Comparison of ENCODE assay signal across 13 mouse cellular contexts in genomic region chr13:35030979-35031683, GRCm38 (mm10). TPM values are rescaled to one million over a fixed set of nuclear protein-coding genes. Genes with fewer than 3 reads are reported as not detected.
DNase-seq lines count a peak whose midpoint lies in the region; ATAC-seq and TF ChIP-seq lines count a peak whose summit lies in the region.
"Had no signal": no experiment of that assay in that cellular context is flagged by ENCODE, and none has a peak within 500 bp of the region (broad histone marks: within the 10 kb centered on the region; RNA-seq: fewer than 3 reads in every experiment).

No protein-coding gene starts in this region.

- no peaks in the 10 kb centered on the region for H3K27me3 ChIP-seq in forebrain, postnatal 0 days (ENCODE audit: insufficient read depth, low read length)
- no peaks in the 10 kb centered on the region for H3K27me3 ChIP-seq in forebrain, embryonic 12.5 days
- H3K27me3 ChIP-seq in kidney, postnatal 0 days (ENCODE audit: insufficient read depth, low read length), result no peaks in the 10 kb centered on the region
- no peaks in the 10 kb centered on the region for H3K27me3 ChIP-seq in kidney, embryonic 15.5 days
- H3K27me3 ChIP-seq: embryonic facial prominence, embryonic 13.5 days; heart, embryonic 13.5 days; limb, embryonic 12.5 days; stomach, embryonic 15.5 days had no signal

- ATAC-seq in forebrain, postnatal 0 days, result peak; percentile 32; the same call in 1 of the 2 replicates
- ATAC-seq in forebrain, embryonic 12.5 days (ENCODE audit: low FRiP score), result no peak
- no peak for ATAC-seq in kidney, postnatal 0 days (replicated peaks; ENCODE audit: low FRiP score, low read depth)
- ATAC-seq in kidney, embryonic 15.5 days (replicated peaks; ENCODE audit: low FRiP score), result no peak

- peak; percentile 55 for TF ChIP-seq CTCF in forebrain, postnatal 0 days (IDR thresholded peaks at IDR 0.05; ENCODE audit: low read depth)
- peak; percentile 55 for TF ChIP-seq CTCF in kidney, postnatal 0 days (IDR thresholded peaks at IDR 0.05; ENCODE audit: low read depth)

- H3K27ac ChIP-seq in forebrain, postnatal 0 days (ENCODE audit: low read depth, low read length), result no peak overlapping the region
- no peak overlapping the region for H3K27ac ChIP-seq in forebrain, embryonic 12.5 days
- no peak overlapping the region for H3K27ac ChIP-seq in kidney, postnatal 0 days
- no peak overlapping the region for H3K27ac ChIP-seq in kidney, embryonic 15.5 days
- H3K27ac ChIP-seq: embryonic facial prominence, embryonic 13.5 days; heart, embryonic 13.5 days; limb, embryonic 12.5 days; macrophage; stomach, embryonic 15.5 days had no signal

- 88% methylated on average over 7 of the region's 7 CpGs for WGBS in forebrain, postnatal 0 days
- 87% methylated on average over 7 of the region's 7 CpGs for WGBS in forebrain, embryonic 12.5 days
- 85% methylated on average over 7 of the region's 7 CpGs for WGBS in kidney, postnatal 0 days
- WGBS in kidney, embryonic 15.5 days, result 88% methylated on average over 7 of the region's 7 CpGs

- no peaks in the 10 kb centered on the region for H3K36me3 ChIP-seq in forebrain, postnatal 0 days (ENCODE audit: insufficient read depth)
- H3K36me3 ChIP-seq in forebrain, embryonic 12.5 days (replicated peaks), result no peaks in the 10 kb centered on the region
- no peaks in the 10 kb centered on the region for H3K36me3 ChIP-seq in kidney, postnatal 0 days (ENCODE audit: insufficient read depth, low read length)
- no peaks in the 10 kb centered on the region for H3K36me3 ChIP-seq in kidney, embryonic 15.5 days
- H3K36me3 ChIP-seq: embryonic facial prominence, embryonic 13.5 days; heart, embryonic 13.5 days; limb, embryonic 12.5 days; stomach, embryonic 15.5 days had no signal

- H3K4me3 ChIP-seq in forebrain, postnatal 0 days (ENCODE audit: low read depth, low read length), result no peak overlapping the region
- H3K4me3 ChIP-seq in forebrain, embryonic 12.5 days (replicated peaks), result no peak overlapping the region
- H3K4me3 ChIP-seq in kidney, postnatal 0 days (replicated peaks; ENCODE audit: low read depth, low read length), result no peak overlapping the region
- H3K4me3 ChIP-seq in kidney, embryonic 15.5 days (replicated peaks), result no peak overlapping the region
- H3K4me3 ChIP-seq: embryonic facial prominence, embryonic 13.5 days; heart, embryonic 13.5 days; limb, embryonic 12.5 days; stomach, embryonic 15.5 days had no signal

- H3K9ac ChIP-seq in forebrain, postnatal 0 days, result no peak overlapping the region
- H3K9ac ChIP-seq in forebrain, embryonic 12.5 days, result no peak overlapping the region
- H3K9ac ChIP-seq in kidney, postnatal 0 days (ENCODE audit: low read depth, low read length), result no peak overlapping the region
- H3K9ac ChIP-seq in kidney, embryonic 15.5 days, result no peak overlapping the region
- H3K9ac ChIP-seq: embryonic facial prominence, embryonic 13.5 days; heart, embryonic 13.5 days; limb, embryonic 12.5 days; stomach, embryonic 15.5 days had no signal

- no peaks in the 10 kb centered on the region for H3K9me3 ChIP-seq in forebrain, postnatal 0 days (ENCODE audit: low read length)
- H3K9me3 ChIP-seq in forebrain, embryonic 12.5 days, result no peaks in the 10 kb centered on the region
- H3K9me3 ChIP-seq in kidney, postnatal 0 days (replicated peaks; ENCODE audit: low read length), result no peaks in the 10 kb centered on the region
- no peaks in the 10 kb centered on the region for H3K9me3 ChIP-seq in kidney, embryonic 15.5 days (replicated peaks)
- H3K9me3 ChIP-seq: embryonic facial prominence, embryonic 13.5 days; heart, embryonic 13.5 days; limb, embryonic 12.5 days; stomach, embryonic 15.5 days had no signal

- no peak overlapping the region for H3K4me2 ChIP-seq in forebrain, postnatal 0 days (ENCODE audit: low read depth)
- H3K4me2 ChIP-seq in forebrain, embryonic 12.5 days, result no peak overlapping the region
- no peak overlapping the region for H3K4me2 ChIP-seq in kidney, postnatal 0 days (ENCODE audit: low read length)
- H3K4me2 ChIP-seq in kidney, embryonic 15.5 days, result no peak overlapping the region
- H3K4me2 ChIP-seq: embryonic facial prominence, embryonic 13.5 days; heart, embryonic 13.5 days; limb, embryonic 12.5 days; stomach, embryonic 15.5 days had no signal

- no peaks in the 10 kb centered on the region for H3K4me1 ChIP-seq in forebrain, postnatal 0 days (ENCODE audit: insufficient read depth)
- H3K4me1 ChIP-seq in forebrain, embryonic 12.5 days, result no peaks in the 10 kb centered on the region
- H3K4me1 ChIP-seq in kidney, postnatal 0 days (replicated peaks; ENCODE audit: insufficient read depth, low read length), result no peaks in the 10 kb centered on the region
- no peaks in the 10 kb centered on the region for H3K4me1 ChIP-seq in kidney, embryonic 15.5 days
- H3K4me1 ChIP-seq: embryonic facial prominence, embryonic 13.5 days; heart, embryonic 13.5 days; limb, embryonic 12.5 days; stomach, embryonic 15.5 days had no signal

- peak; percentile 52 for DNase-seq in forebrain, postnatal 0 days
- no peak for DNase-seq in kidney, postnatal 0 days (ENCODE audit: low spot score)
- peak; percentile 47 for DNase-seq in right cerebral cortex, adult 2 months (ENCODE audit: low spot score in 2 of 2)
- no peak for DNase-seq in right cerebral cortex, postnatal 25 days
- no peak for DNase-seq in urinary bladder, postnatal 10 days (ENCODE audit: low spot score)
- DNase-seq in spleen, adult 12 weeks (ENCODE audit: low spot score), result no peak

RNA-seq across cellular contexts. Expression of gene Eci2, which starts 4.2 kb away (rescaled TPM):
- 102 and 116 TPM in 2 replicates for total RNA-seq in forebrain, postnatal 0 days (2014; rRNA removed)
- 103 and 104 TPM in 2 replicates for polyA plus RNA-seq in forebrain, postnatal 0 days (2015; fragmentation: Nextera tagmentation; extraction: Ambion mirVana)
- 117 and 118 TPM in 2 replicates for polyA plus RNA-seq in forebrain, embryonic 12.5 days (2016; fragmentation: Nextera tagmentation; extraction: Ambion mirVana)
- 180 and 185 TPM in 2 replicates for polyA plus RNA-seq in kidney, postnatal 0 days (2015; fragmentation: Nextera tagmentation; extraction: Ambion mirVana)
- polyA plus RNA-seq in kidney, embryonic 15.5 days (2015; fragmentation: Nextera tagmentation; extraction: Ambion mirVana), result 126 and 131 TPM in 2 replicates

Comparison
In these comparisons a context has a peak if more than half of its experiments do, and no peak if none do; other contexts are left out.
1. DNase-seq: peak in forebrain, postnatal 0 days (single experiment) and right cerebral cortex, adult 2 months (2 of 2); none in kidney, postnatal 0 days (single experiment), right cerebral cortex, postnatal 25 days (single experiment), urinary bladder, postnatal 10 days (single experiment) and spleen, adult 12 weeks (single experiment).